Mouse (Mus musculus) embryonic fibroblast, embryonic 13.5 days (primary cell): ENCODE measurements around the gene Pacsin1.

Source experiments
- CTCF ChIP-seq: IDR thresholded peaks from 2 replicates; pipeline ENCODE4 v1.5.1; 2011; ENCODE audit warnings: mild to moderate bottlenecking, control low read depth, low read length, moderate library complexity, borderline replicate concordance; ENCODE audit not compliant: insufficient read depth
- POLR2A ChIP-seq: IDR thresholded peaks from 2 replicates; pipeline ENCODE4 v1.6.1; 2011; ENCODE audit warnings: low read depth, mild to moderate bottlenecking, control low read depth, low read length, moderate library complexity

DNA sequence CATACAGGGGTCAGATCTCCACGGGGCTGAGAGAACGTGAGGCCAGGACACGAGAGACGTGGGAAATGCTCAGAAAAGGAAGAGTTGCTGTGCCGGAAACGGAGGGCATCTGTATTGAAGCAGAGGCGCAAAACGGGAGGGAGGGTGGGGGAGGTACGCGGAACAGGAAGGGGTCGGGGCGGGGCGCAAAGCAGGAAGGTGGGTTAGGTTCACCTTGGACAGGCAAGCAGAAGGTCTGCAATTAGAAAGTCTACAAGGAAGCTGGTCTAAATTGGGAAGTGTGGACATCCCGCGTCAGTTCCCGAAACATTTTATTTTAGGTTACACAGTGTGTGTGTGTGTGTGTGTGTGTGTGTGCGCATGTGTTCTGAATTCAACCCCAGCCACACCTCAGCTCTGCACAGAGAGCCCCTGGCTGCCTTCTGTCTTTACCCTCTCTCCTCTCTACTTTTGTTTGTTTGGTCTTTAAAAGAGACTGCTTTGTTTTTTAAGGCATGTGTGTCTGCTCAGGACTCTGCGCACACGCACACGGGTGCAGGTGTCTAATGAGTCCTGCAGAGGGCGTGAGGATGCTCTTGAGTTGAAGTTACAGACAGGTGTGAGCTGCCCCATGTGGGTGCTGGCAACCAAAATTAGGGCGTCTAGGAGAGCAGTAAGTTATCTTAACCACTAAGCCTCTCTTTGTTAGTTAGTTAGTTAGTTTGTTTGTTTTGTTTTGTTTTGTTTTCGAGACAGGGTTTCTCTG, 3.1 kb upstream of the Pacsin1 start:
- no peak for TF ChIP-seq CTCF
- no peak for TF ChIP-seq POLR2A
